Mouse (Mus musculus) lung, postnatal 0 days (tissue): Measurements from ENCODE around the gene Kcnj11.

Experiments
- CTCF ChIP-seq: IDR thresholded peaks from 2 replicates; pipeline ENCODE4 v1.5.1; 2016; ENCODE audit warnings: antibody characterized with exemption, mild to moderate bottlenecking
- EP300 ChIP-seq: IDR thresholded peaks from 2 replicates; pipeline ENCODE4 v1.6.1; 2016; ENCODE audit warnings: antibody characterized with exemption, mild to moderate bottlenecking, control low read depth

GRCm38 (mm10) chr7:46111938-46112337, 11.4 kb upstream of the Kcnj11 start:
- TF ChIP-seq CTCF: no peak
- no peak for TF ChIP-seq EP300
